Mouse (Mus musculus) heart, adult 18-20 months (tissue): ENCODE data around the gene Ms4a13. TPM values are rescaled to one million over a fixed set of nuclear protein-coding genes. Genes with fewer than 3 reads are reported as not detected.
"Not testable (repeated sequence)": the region's sequence is repeated elsewhere in the genome, so short reads cannot be mapped to it uniquely, and the experiment has no call there.

Experiments used
- DNase-seq, 2 experiments: peaks; one replicate each; pipeline ENCODE4 v3.0.0; 2021 to 2022; ENCODE audit warnings: mixed read lengths in 1 of 2
- long read RNA-seq, 2 experiments: library from polyadenylated mRNA; stranded (forward); transcript quantifications; one replicate each; pipeline ENCODE4 v2.0.0; 2021
- total RNA-seq, 2 experiments: library from RNA; stranded (reverse); gene quantifications; 2 replicates each; pipeline ENCODE4 v1.2.3; 2021

Ms4a13 gene
- total RNA-seq, result not detected
- long read RNA-seq, experiment 1, result 0 reads
- long read RNA-seq, experiment 2, result 0 reads

DNA sequence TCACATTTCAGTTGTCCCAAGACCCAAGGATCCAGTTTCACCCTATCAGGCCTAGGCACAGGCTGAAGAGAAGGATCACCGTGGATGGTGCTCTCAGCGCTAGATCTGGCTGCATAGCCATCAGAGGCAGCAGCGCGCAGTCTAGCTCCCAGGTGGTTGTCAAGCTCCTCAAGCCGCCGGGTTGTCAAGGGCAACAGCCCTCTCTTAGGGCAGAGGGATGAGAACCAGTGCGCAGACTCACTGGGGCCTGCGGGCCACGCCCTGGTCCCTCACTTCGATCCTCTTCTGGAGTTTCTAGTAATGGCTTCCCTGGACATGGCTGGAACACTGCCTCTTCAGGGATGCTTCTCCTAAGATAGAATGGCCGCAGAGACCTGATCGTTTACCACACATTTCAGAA lies at the start of gene Ms4a13:
Gene Ms4a13, minus strand, starts transcription at position 192 of the 400 bp plus-strand sequence.
- no peak for DNase-seq

DNA sequence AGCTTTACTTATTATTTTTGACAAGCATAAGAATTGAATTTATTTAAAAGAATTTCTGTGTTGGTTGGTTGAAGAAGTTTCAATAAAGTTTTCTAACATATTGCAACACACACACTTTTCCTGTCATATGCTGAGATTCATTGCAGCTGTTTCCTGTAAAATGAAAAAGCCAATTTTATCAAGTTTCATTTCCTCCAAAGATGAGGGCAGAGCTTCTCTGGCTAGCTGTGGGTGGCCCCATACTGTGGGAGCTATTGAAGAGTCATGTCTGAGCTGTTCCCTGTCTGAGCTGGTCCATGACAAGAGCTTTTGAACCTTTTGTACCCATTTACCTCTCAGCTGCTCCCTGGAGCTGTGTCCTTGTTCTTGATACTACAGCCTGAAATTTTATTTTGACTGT lies 47.7 kb upstream of the Ms4a13 start:
- DNase-seq, result peak; percentile 33 to 52

DNA sequence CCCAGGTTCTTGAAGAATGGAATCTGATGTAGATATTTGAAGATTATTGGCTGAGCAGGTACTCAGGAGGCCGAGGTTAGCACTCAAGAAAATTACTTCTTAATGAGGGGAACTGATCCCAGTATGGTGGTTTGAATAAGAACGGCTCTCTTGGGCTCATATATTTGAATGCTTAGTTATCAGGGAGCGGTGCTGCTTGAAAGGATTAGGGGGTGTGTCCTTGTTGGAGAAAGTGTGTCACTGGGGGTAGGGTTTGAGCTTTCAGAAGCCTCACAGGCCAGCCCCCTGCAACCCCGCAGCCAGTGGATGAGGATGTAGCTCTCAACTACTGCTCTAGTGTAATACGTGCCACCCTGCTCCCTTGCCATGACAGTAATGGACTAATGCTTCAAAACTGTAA lies 46.0 kb upstream of the Ms4a13 start:
- DNase-seq, result no peak

- no peak for DNase-seq
Observed at GRCm38 (mm10) chr19:11235820-11236219, 39.3 kb upstream of the Ms4a13 start.

DNA sequence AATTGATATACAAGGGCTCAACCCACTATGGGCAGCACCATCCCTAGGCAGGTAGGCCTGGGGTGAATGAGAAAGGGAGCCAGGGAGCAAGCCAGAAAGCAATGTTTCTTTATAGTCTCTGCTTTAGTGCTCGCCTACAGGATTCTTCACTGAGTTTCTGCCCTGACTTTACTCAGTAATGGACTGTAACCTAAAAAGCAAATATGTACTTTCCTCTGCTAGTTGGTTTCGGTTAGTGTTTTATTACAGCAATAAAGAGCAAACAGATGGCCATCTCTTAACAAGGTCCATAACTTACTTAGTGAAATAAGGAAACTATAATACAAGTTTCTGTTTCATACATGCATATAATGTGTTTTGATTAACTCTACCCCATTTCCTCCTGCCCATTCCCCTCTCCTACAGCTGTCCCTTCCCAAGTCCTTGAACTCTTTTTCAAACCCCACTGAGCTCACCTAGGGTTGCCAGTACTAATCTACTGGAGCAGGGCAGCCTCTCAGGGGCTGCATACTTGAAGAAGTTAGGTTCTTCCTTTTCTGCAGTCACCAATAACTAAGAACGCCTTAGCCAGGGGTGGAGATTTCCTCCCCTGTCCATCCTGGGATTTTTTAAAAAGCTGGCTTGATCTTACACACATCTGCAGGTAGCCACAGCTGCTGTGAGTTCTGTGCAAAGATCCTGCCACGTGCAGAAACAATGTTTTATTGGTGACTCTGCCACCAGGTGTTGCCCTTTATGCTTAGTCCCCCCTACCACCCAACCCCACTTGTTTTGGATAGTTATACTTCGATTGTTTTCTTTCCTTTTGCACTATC lies 38.6 kb upstream of the Ms4a13 start:
- no peak for DNase-seq

GRCm38 (mm10) chr19:11234244-11234643 lies 37.7 kb upstream of the Ms4a13 start:
- DNase-seq, result peak in 1 of 2 experiments; percentile 9

- no peak for DNase-seq
Observed at GRCm38 (mm10) chr19:11232348-11232747, 35.8 kb upstream of the Ms4a13 start, which contains the start of gene Ms4a12. Ms4a12 (minus strand) TSS chr19:11232448.

DNA sequence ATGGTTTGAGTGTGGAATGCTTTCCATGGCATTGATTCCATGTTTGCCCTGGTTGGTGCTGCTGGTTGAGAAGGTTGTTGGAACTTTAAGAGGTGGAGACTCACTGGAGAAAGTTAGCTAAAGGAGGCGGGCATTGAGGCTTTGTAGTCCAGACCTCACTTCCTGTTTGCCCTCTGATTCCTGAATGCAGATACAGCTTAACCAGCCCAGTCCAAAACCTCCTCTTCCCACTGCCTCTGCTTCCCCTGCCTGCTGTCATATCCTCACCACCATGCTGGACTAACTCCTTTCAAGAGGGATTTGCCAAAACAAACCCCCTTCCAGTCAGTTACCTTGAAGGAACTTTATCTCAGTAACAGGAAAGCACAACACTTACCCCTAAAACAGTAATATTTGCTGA lies 4.0 kb downstream of the Ms4a13 start:
- DNase-seq, result peak in 1 of 2 experiments; percentile 1

GRCm38 (mm10) chr19:11184121-11184520 lies 12.4 kb downstream of the Ms4a13 start:
- peak; percentile 33 to 36 for DNase-seq

DNA sequence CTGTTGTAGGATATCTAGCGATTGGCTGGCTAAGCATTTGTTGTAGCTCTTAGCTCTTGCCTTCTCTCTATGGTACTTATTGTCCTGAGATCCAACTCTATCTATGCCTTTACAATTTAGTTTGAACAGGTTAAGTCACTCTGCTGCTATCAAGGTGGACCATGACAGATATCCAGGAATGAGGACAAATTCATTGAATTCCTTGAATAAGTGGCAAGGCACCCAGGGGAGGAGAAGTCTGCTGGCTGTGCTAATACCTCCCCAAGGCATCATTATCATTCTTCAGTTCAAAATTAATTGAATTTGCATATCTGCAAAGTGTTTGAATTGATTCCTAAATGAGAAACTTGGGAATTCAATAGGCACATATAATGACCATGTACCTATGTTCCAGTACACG lies 19.1 kb downstream of the Ms4a13 start:
- no peak for DNase-seq

- DNase-seq, result peak; percentile 15 to 18
Observed at GRCm38 (mm10) chr19:11165172-11165571, 31.4 kb downstream of the Ms4a13 start, which contains the start of gene 1700025F22Rik. 1700025F22Rik (minus strand) TSS chr19:11165320.

DNA sequence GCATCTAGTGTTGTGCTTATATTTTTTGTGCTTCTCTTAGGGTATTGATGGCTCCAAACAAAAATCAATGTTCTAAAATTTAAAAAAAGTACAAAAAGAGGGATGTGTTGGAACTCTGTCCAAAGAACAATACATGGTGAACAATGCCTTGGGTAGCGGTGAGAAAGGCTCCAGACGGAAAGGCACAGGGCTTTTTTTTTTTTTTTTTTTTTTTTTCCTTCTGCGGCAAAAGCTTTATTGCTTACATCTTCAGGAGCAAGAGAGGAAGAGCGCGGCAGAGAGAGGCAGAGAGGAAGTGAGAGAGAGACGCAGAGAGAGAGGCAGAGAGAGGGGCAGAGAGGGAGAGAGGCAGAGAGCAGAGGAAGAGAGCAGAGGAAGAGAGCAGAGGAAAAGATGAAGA lies 38.6 kb downstream of the Ms4a13 start:
- not testable (repeated sequence) for DNase-seq

- DNase-seq, result no peak
Observed at GRCm38 (mm10) chr19:11135336-11135735, 61.2 kb downstream of the Ms4a13 start.

- no peak for DNase-seq
Observed at GRCm38 (mm10) chr19:11134852-11135251, 61.7 kb downstream of the Ms4a13 start.

- not testable (repeated sequence) for DNase-seq
Observed at GRCm38 (mm10) chr19:11130776-11131175, 65.8 kb downstream of the Ms4a13 start, which contains the start of gene 1700017D01Rik. 1700017D01Rik (minus strand) TSS chr19:11130876.

- DNase-seq, result no peak
Observed at GRCm38 (mm10) chr19:11129702-11130101, 66.8 kb downstream of the Ms4a13 start.

- DNase-seq, result peak; percentile 30 to 46
Observed at GRCm38 (mm10) chr19:11121016-11121420, 75.5 kb downstream of the Ms4a13 start.

Other genes with a start within 250 kb of the Ms4a13 start
- 1 to 10 TPM; 6.5 TPM for gene Ccdc86, start 247.5 kb downstream of the Ms4a13 start, total RNA-seq
- gene Ms4a10, start 222.1 kb downstream of the Ms4a13 start, total RNA-seq, result not detected
- gene Ms4a15, start 203.5 kb downstream of the Ms4a13 start, total RNA-seq, result not detected
- gene Ms4a18, start 178.7 kb downstream of the Ms4a13 start, total RNA-seq, result not detected
- gene Ms4a8a, start 115.6 kb downstream of the Ms4a13 start, total RNA-seq, result 1 to 10 TPM; 2.0 to 2.1 TPM
- not detected for gene 1700017D01Rik, start 65.9 kb downstream of the Ms4a13 start, total RNA-seq
- not detected for gene 1700025F22Rik, start 31.4 kb downstream of the Ms4a13 start, total RNA-seq
- not detected for gene Ms4a12, start 35.7 kb upstream of the Ms4a13 start, total RNA-seq
- 1 to 10 TPM in 1 of 2 experiments, under 1 TPM in 1; 0.35 to 4.4 TPM for gene Ms4a1, start 69.5 kb upstream of the Ms4a13 start, total RNA-seq
- not detected for gene Ms4a5, start 87.1 kb upstream of the Ms4a13 start, total RNA-seq
- gene Ms4a14, start 117.7 kb upstream of the Ms4a13 start, total RNA-seq, result under 1 TPM in 1 of 2 experiments, not detected in 1; 0.12 TPM
- 1 to 10 TPM; 1.7 to 1.9 TPM for gene Ms4a7, start 139.4 kb upstream of the Ms4a13 start, total RNA-seq
- 1 to 10 TPM; 9.1 to 9.5 TPM for gene Ms4a4a, start 178.8 kb upstream of the Ms4a13 start, total RNA-seq
- gene Ms4a4c, start 208.0 kb upstream of the Ms4a13 start, total RNA-seq, result 1 to 10 TPM in 1 of 2 experiments, under 1 TPM in 1; 0.94 to 1.3 TPM
- gene Ms4a4b, start 246.8 kb upstream of the Ms4a13 start, total RNA-seq, result 1 to 10 TPM; 1.1 to 5.0 TPM